Mouse (Mus musculus): ENCODE data around the gene Afdn.

The Afdn gene

GRCm38 (mm10) chr17:13759853-13760627, at the start of gene Afdn:
Afdn (plus strand) TSS chr17:13760539.
- DNase-seq (ENCODE audit: low spot score): peak; percentile 81

- DNase-seq (ENCODE audit: low spot score): no peak
These were observed 49.2 kb upstream of the Afdn start for GRCm38 (mm10) chr17:13711173-13711572.

GRCm38 (mm10) chr17:13712116-13712515, 48.2 kb upstream of the Afdn start:
- DNase-seq (ENCODE audit: low spot score): no peak

GRCm38 (mm10) chr17:13712518-13712917, 47.8 kb upstream of the Afdn start:
- no peak for DNase-seq (ENCODE audit: low spot score)

- DNase-seq (ENCODE audit: low spot score): no peak
These were observed 46.2 kb upstream of the Afdn start for GRCm38 (mm10) chr17:13714128-13714527.

GRCm38 (mm10) chr17:13714654-13715053, 45.7 kb upstream of the Afdn start:
- DNase-seq (ENCODE audit: low spot score): peak; percentile 45

- DNase-seq (ENCODE audit: low spot score): no peak
These were observed 44.8 kb upstream of the Afdn start for GRCm38 (mm10) chr17:13715511-13715910.

GRCm38 (mm10) chr17:13716336-13716735, 44.0 kb upstream of the Afdn start:
- no peak for DNase-seq (ENCODE audit: low spot score)

- DNase-seq (ENCODE audit: low spot score): peak; percentile 31
These were observed 42.9 kb upstream of the Afdn start for GRCm38 (mm10) chr17:13717428-13717827.

- DNase-seq (ENCODE audit: low spot score): no peak
These were observed 40.2 kb upstream of the Afdn start for GRCm38 (mm10) chr17:13720187-13720586.

GRCm38 (mm10) chr17:13721372-13721771, 39.0 kb upstream of the Afdn start:
- DNase-seq (ENCODE audit: low spot score): no peak

- DNase-seq (ENCODE audit: low spot score): no peak
These were observed 37.9 kb upstream of the Afdn start for GRCm38 (mm10) chr17:13722434-13722833.

- no peak for DNase-seq (ENCODE audit: low spot score)
These were observed 35.3 kb upstream of the Afdn start for GRCm38 (mm10) chr17:13725004-13725550.

- DNase-seq (ENCODE audit: low spot score): no peak
These were observed 33.4 kb upstream of the Afdn start for GRCm38 (mm10) chr17:13726832-13727355.

- no peak for DNase-seq (ENCODE audit: low spot score)
These were observed 29.2 kb upstream of the Afdn start for GRCm38 (mm10) chr17:13730980-13731726.

- DNase-seq (ENCODE audit: low spot score): no peak
These were observed 28.6 kb upstream of the Afdn start for GRCm38 (mm10) chr17:13731727-13732112.

- DNase-seq (ENCODE audit: low spot score): no peak
These were observed 27.7 kb upstream of the Afdn start for GRCm38 (mm10) chr17:13732685-13733084.

- DNase-seq (ENCODE audit: low spot score): no peak
These were observed 26.4 kb upstream of the Afdn start for GRCm38 (mm10) chr17:13733971-13734370.

GRCm38 (mm10) chr17:13735057-13735456, 25.3 kb upstream of the Afdn start:
- no peak for DNase-seq (ENCODE audit: low spot score)

- DNase-seq (ENCODE audit: low spot score): no peak
These were observed 24.5 kb upstream of the Afdn start for GRCm38 (mm10) chr17:13735803-13736282.

- no peak for DNase-seq (ENCODE audit: low spot score)
These were observed 23.0 kb upstream of the Afdn start for GRCm38 (mm10) chr17:13737336-13737735.

GRCm38 (mm10) chr17:13738121-13738776, 22.1 kb upstream of the Afdn start:
- no peak for DNase-seq (ENCODE audit: low spot score)
